Mouse (Mus musculus): ENCODE data around the gene 9930021J03Rik.

Gene 9930021J03Rik

GRCm38 (mm10) chr19:29805917-29806785, at the start of gene 9930021J03Rik:
TSS of gene 9930021J03Rik (minus strand) at chr19:29805989.
- DNase-seq (ENCODE audit: low spot score in 2 of 2) = peak; percentile 96 to 98

- DNase-seq (ENCODE audit: low spot score in 2 of 2) = no peak
Measured at GRCm38 (mm10) chr19:29853711-29854110, 47.9 kb upstream of the 9930021J03Rik start.

- DNase-seq (ENCODE audit: low spot score in 2 of 2) = no peak
Measured at GRCm38 (mm10) chr19:29851036-29851690, 45.4 kb upstream of the 9930021J03Rik start.

- DNase-seq (ENCODE audit: low spot score in 2 of 2) = no peak
Measured at GRCm38 (mm10) chr19:29849924-29850551, 44.2 kb upstream of the 9930021J03Rik start.

- DNase-seq (ENCODE audit: low spot score in 2 of 2) = peak in 1 of 2 experiments; percentile 20
Measured at GRCm38 (mm10) chr19:29844036-29844661, 38.4 kb upstream of the 9930021J03Rik start.

GRCm38 (mm10) chr19:29843641-29844035, 37.8 kb upstream of the 9930021J03Rik start:
- DNase-seq (ENCODE audit: low spot score in 2 of 2) = no peak

- no peak for DNase-seq (ENCODE audit: low spot score in 2 of 2)
Measured at GRCm38 (mm10) chr19:29842973-29843372, 37.2 kb upstream of the 9930021J03Rik start.

GRCm38 (mm10) chr19:29840642-29841041, 34.9 kb upstream of the 9930021J03Rik start:
- no peak for DNase-seq (ENCODE audit: low spot score in 2 of 2)

GRCm38 (mm10) chr19:29838636-29839135, 32.9 kb upstream of the 9930021J03Rik start:
- DNase-seq (ENCODE audit: low spot score in 2 of 2) = no peak

- no peak for DNase-seq (ENCODE audit: low spot score in 2 of 2)
Measured at GRCm38 (mm10) chr19:29838171-29838570, 32.4 kb upstream of the 9930021J03Rik start.

- DNase-seq (ENCODE audit: low spot score in 2 of 2) = no peak
Measured at GRCm38 (mm10) chr19:29835364-29836034, 29.7 kb upstream of the 9930021J03Rik start.

GRCm38 (mm10) chr19:29830911-29831310, 25.1 kb upstream of the 9930021J03Rik start:
- DNase-seq (ENCODE audit: low spot score in 2 of 2) = no peak

GRCm38 (mm10) chr19:29828558-29828957, 22.8 kb upstream of the 9930021J03Rik start:
- DNase-seq (ENCODE audit: low spot score in 2 of 2) = no peak

GRCm38 (mm10) chr19:29826686-29827085, 20.9 kb upstream of the 9930021J03Rik start:
- no peak for DNase-seq (ENCODE audit: low spot score in 2 of 2)

GRCm38 (mm10) chr19:29825003-29825402, 19.2 kb upstream of the 9930021J03Rik start:
- DNase-seq (ENCODE audit: low spot score in 2 of 2) = no peak

GRCm38 (mm10) chr19:29824034-29824700, 18.4 kb upstream of the 9930021J03Rik start:
- no peak for DNase-seq (ENCODE audit: low spot score in 2 of 2)

- DNase-seq (ENCODE audit: low spot score in 2 of 2) = no peak
Measured at GRCm38 (mm10) chr19:29823456-29824010, 17.7 kb upstream of the 9930021J03Rik start.

GRCm38 (mm10) chr19:29820966-29821365, 15.2 kb upstream of the 9930021J03Rik start:
- no peak for DNase-seq (ENCODE audit: low spot score in 2 of 2)

GRCm38 (mm10) chr19:29812581-29813460, 7.0 kb upstream of the 9930021J03Rik start, which contains the start of gene Ranbp6:
TSS of gene Ranbp6 (minus strand) at chr19:29812974.
- peak; percentile 83 to 89 for DNase-seq (ENCODE audit: low spot score in 2 of 2)
